In genomic region chr14:121946131-121946530, GRCm38 (mm10) we compare ENCODE assay signal across 19 mouse cellular contexts. TPM values are rescaled to one million over a fixed set of nuclear protein-coding genes. Genes with fewer than 3 reads are reported as not detected.
DNase-seq lines count a peak whose midpoint lies in the region; ATAC-seq and TF ChIP-seq lines count a peak whose summit lies in the region.
"Had no signal": no experiment of that assay in that cellular context is flagged by ENCODE, and none has a peak within 500 bp of the region (broad histone marks: within the 10 kb centered on the region; RNA-seq: fewer than 3 reads in every experiment).

No protein-coding gene starts in this region.

- H3K27me3 ChIP-seq in CH12.LX (replicated peaks): no peaks in the 10 kb centered on the region
- H3K27me3 ChIP-seq: embryonic facial prominence, embryonic 12.5 days; hindbrain, embryonic 13.5 days; lung, embryonic 15.5 days; midbrain, embryonic 12.5 days had no signal

- peak; percentile 42 to 55 for DNase-seq in kidney, adult 8-10 months
- no peak for DNase-seq in kidney, postnatal 4 days
- DNase-seq in CH12.LX (ENCODE audit: extremely low read depth): no peak
- peak; percentile 34 for DNase-seq in kidney, postnatal 14 days
- no peak for DNase-seq in layer of hippocampus, postnatal 25 days (ENCODE audit: extremely low spot score in 1 of 2, low spot score in 1 of 2)
- DNase-seq in left cerebral cortex, adult 8-10 months (ENCODE audit: low spot score in 2 of 2): no peak
- DNase-seq: adrenal gland, postnatal 25 days; cerebellum, adult 18-20 months; heart, adult 18-20 months; right cerebral cortex, postnatal 4 days had no signal

- dilution Hi-C loops in CH12.LX (cut with MboI; ENCODE audit: extremely low pct_ligation_motif_present, extremely low pct_unique_long_range_greater_than_20kb, low sequenced_read_pairs): no loop called here

- H3K9ac ChIP-seq in CH12.LX (ENCODE audit: insufficient read depth, low read depth): no peak overlapping the region
- H3K9ac ChIP-seq: embryonic facial prominence, embryonic 12.5 days; hindbrain, embryonic 13.5 days; lung, embryonic 15.5 days; midbrain, embryonic 12.5 days had no signal

- no peak for TF ChIP-seq EP300 in CH12.LX (IDR thresholded peaks at IDR 0.05; ENCODE audit: low read length)

- H3K4me1 ChIP-seq in CH12.LX (ENCODE audit: control insufficient read depth in 1 of 2, insufficient read depth in 2 of 2): peaks cover 9 to 54% of the 10 kb centered on the region in 2 experiments
- H3K4me1 ChIP-seq: hindbrain, embryonic 13.5 days; lung, embryonic 15.5 days; midbrain, embryonic 12.5 days had no signal

- TF ChIP-seq RAD21 in CH12.LX (IDR thresholded peaks at IDR 0.05; ENCODE audit: low read depth, low read length): no peak

- H3K36me3 ChIP-seq in CH12.LX (replicated peaks in 1 of 2; ENCODE audit: control insufficient read depth in 1 of 2, insufficient read depth in 1 of 2, low read length in 1 of 2): peaks cover 0 to 22% of the 10 kb centered on the region in 2 experiments
- H3K36me3 ChIP-seq: embryonic facial prominence, embryonic 12.5 days; hindbrain, embryonic 13.5 days; lung, embryonic 15.5 days; midbrain, embryonic 12.5 days had no signal

- peak overlapping the region; percentile 48; the same call in 1 of the 2 replicates for H3K4me2 ChIP-seq in CH12.LX (ENCODE audit: insufficient read depth, low read depth, poor library complexity, severe bottlenecking)
- H3K4me2 ChIP-seq: embryonic facial prominence, embryonic 12.5 days; hindbrain, embryonic 13.5 days; lung, embryonic 15.5 days; midbrain, embryonic 12.5 days had no signal

- no peak overlapping the region for H3K4me3 ChIP-seq in CH12.LX (replicated peaks in 1 of 3; ENCODE audit: low read depth in 2 of 3, low read length in 2 of 3, poor library complexity in 1 of 3)
- H3K4me3 ChIP-seq: embryonic facial prominence, embryonic 12.5 days; hindbrain, embryonic 13.5 days; lung, embryonic 15.5 days; midbrain, embryonic 12.5 days had no signal

- in situ Hi-C loops in CH12.LX (cut with MboI; ENCODE audit: low pct_ligation_motif_present, low pct_unique_long_range_greater_than_20kb, low sequenced_read_pairs): no loop called here

- ATAC-seq in CD4-positive, CD25-positive, alpha-beta regulatory T cell, adult 4 months: peak; percentile 12

- TF ChIP-seq POLR2A in CH12.LX (IDR thresholded peaks at IDR 0.05; ENCODE audit: low read depth, low read length): no peak

- H3K79me2 ChIP-seq in CH12.LX (replicated peaks; ENCODE audit: control insufficient read depth, extremely low read depth, insufficient read depth, poor library complexity, severe bottlenecking): no peaks in the 10 kb centered on the region

- H3K9me3 ChIP-seq in CH12.LX (replicated peaks; ENCODE audit: low read length): no peaks in the 10 kb centered on the region
- H3K9me3 ChIP-seq: embryonic facial prominence, embryonic 12.5 days; hindbrain, embryonic 13.5 days; lung, embryonic 15.5 days had no signal

- no peak overlapping the region for H3K27ac ChIP-seq in CH12.LX (ENCODE audit: insufficient read depth, low read depth)
- H3K27ac ChIP-seq: embryonic facial prominence, embryonic 12.5 days; hindbrain, embryonic 13.5 days; lung, embryonic 15.5 days; macrophage; midbrain, embryonic 12.5 days had no signal

- no peak for TF ChIP-seq CTCF in CH12.LX (conservative IDR thresholded peaks at IDR 0.05 in 1 of 2, IDR thresholded peaks at IDR 0.05 in 1 of 2; ENCODE audit: low read depth in 2 of 2, low read length in 2 of 2)

TF ChIP-seq in CH12.LX, 34 proteins besides CTCF, POLR2A, EP300 and RAD21:
- TF ChIP-seq HCFC1 (IDR thresholded peaks at IDR 0.05; ENCODE audit: low read depth, low read length) (no peak), ZNF384 (IDR thresholded peaks at IDR 0.05; ENCODE audit: low read depth, low read length) (peak; percentile 61)
TF ChIP-seq in CH12.LX: peak in this region for 1.

RNA-seq across cellular contexts. Expression of gene Gpr183, which starts 18.9 kb away (rescaled TPM):
- polyA plus RNA-seq in CD4-positive, CD25-positive, alpha-beta regulatory T cell, adult 4 months (2017; shearing (Covaris generic)): 100 to 1,000 TPM; 102 to 104 TPM
- total RNA-seq in CH12.LX (2012; rRNA removed) (3.6 and 4.0 TPM in 2 replicates), CH12.LX (2014; rRNA removed) (16.2 and 16.3 TPM in 2 replicates)
- 8.3 and 8.7 TPM in 2 replicates for polyA plus RNA-seq in CH12.LX (2012; ENCODE audit: insufficient read length, low read depth)
- under 1 TPM; 0.87 to 0.96 TPM for total RNA-seq in layer of hippocampus, postnatal 25 days (2021)
- total RNA-seq in left cerebral cortex, adult 8-10 months (2022): 1 to 10 TPM in 2 of 4 experiments, under 1 TPM in 2; 0.44 to 2.6 (median 1.2) TPM

RNA-seq across cellular contexts. Expression of gene Gpr18, which starts 30.6 kb away (rescaled TPM):
- polyA plus RNA-seq in CD4-positive, CD25-positive, alpha-beta regulatory T cell, adult 4 months (2017; shearing (Covaris generic)): 10 to 100 TPM; 92.7 to 95.9 TPM
- 26.8 and 33.5 TPM in 2 replicates for total RNA-seq in CH12.LX (2012; rRNA removed)
- total RNA-seq in CH12.LX (2014; rRNA removed): 32.5 and 37.0 TPM in 2 replicates
- polyA plus RNA-seq in CH12.LX (2012; ENCODE audit: insufficient read length, low read depth): 37.8 and 46.2 TPM in 2 replicates
- total RNA-seq in layer of hippocampus, postnatal 25 days (2021): not detected
- not detected for total RNA-seq in left cerebral cortex, adult 8-10 months (2022)
- total RNA-seq: gastrocnemius, adult 8-10 months; layer of hippocampus, postnatal 10 days; left cerebral cortex, postnatal 14 days had no signal

Comparison
In these comparisons a context has a peak if more than half of its experiments do, and no peak if none do; other contexts are left out.
1. DNase-seq: peak in kidney, adult 8-10 months (2 of 2) and kidney, postnatal 14 days (single experiment); none in kidney, postnatal 4 days (0 of 2), CH12.LX (single experiment), layer of hippocampus, postnatal 25 days (0 of 2) and left cerebral cortex, adult 8-10 months (0 of 2).
2. RNA of gene Gpr18, which starts 30.6 kb away (total RNA-seq): 26.8 to 37.0 TPM in CH12.LX; not detected in layer of hippocampus, postnatal 25 days and not detected in left cerebral cortex, adult 8-10 months; every median in the first group is over 10 times any median in the second.